Mouse (Mus musculus): ENCODE results near the gene Spink2. TPM values are rescaled to one million over a fixed set of nuclear protein-coding genes. Genes with fewer than 3 reads are reported as not detected.

The Spink2 gene
- not detected for polyA plus RNA-seq (2017; shearing (Covaris generic))

GRCm38 (mm10) chr5:77211236-77211635 is at the start of gene Spink2:
Gene Spink2, minus strand, starts transcription at chr5:77211471.

Other genes starting within 250 kb of the Spink2 start
- gene Srp72, start 236.8 kb downstream of the Spink2 start, polyA plus RNA-seq (2017; shearing (Covaris generic)) = 82.8 TPM
- gene Arl9, start 207.4 kb downstream of the Spink2 start, polyA plus RNA-seq (2017; shearing (Covaris generic)) = not detected
- gene Thegl, start 195.4 kb downstream of the Spink2 start, polyA plus RNA-seq (2017; shearing (Covaris generic)) = not detected
- 632 TPM for gene Hopx, start 96.3 kb downstream of the Spink2 start, polyA plus RNA-seq (2017; shearing (Covaris generic))
- gene Rest, start 54.0 kb upstream of the Spink2 start, polyA plus RNA-seq (2017; shearing (Covaris generic)) = 32.6 TPM
- gene Noa1, start 98.6 kb upstream of the Spink2 start, polyA plus RNA-seq (2017; shearing (Covaris generic)) = 24.6 TPM
- gene Polr2b, start 98.7 kb upstream of the Spink2 start, polyA plus RNA-seq (2017; shearing (Covaris generic)) = 38.3 TPM
- 0.35 TPM for gene Igfbp7, start 196.6 kb upstream of the Spink2 start, polyA plus RNA-seq (2017; shearing (Covaris generic))

Data from effector memory CD4-positive, alpha-beta T cell, adult 7 months (primary cell).